Mouse (Mus musculus) intestine, embryonic 14.5 days (tissue): Measurements from ENCODE around the gene St6galnac6. TPM values are rescaled to one million over a fixed set of nuclear protein-coding genes. Genes with fewer than 3 reads are reported as not detected.

Experiments used
- ATAC-seq: fragments of 200-750 bp; cut with Nextera tagmentation; replicated peaks from 2 replicates; pipeline ENCODE4 v1.8.0; 2017; ENCODE audit warnings: low read depth, moderate number of reproducible peaks, moderate TSS enrichment, moderate library complexity; ENCODE audit not compliant: low FRiP score, low TSS enrichment
- DNase-seq: peaks from one replicate; pipeline ENCODE4 v3.0.0-alpha.2; 2018; ENCODE audit warnings: low spot score
- H3K27ac ChIP-seq: fragments of 300-500 bp; sonication (generic); 2 replicates; pipeline ENCODE4 v1.5.1; 2014; ENCODE audit warnings: low read depth, mild to moderate bottlenecking, control low read depth
- H3K27me3 ChIP-seq: fragments of 300-500 bp; sonication (generic); replicated peaks from 2 replicates; pipeline ENCODE4 v1.6.1; 2014; ENCODE audit warnings: low read length, control low read depth; ENCODE audit not compliant: control insufficient read depth, insufficient read depth
- H3K36me3 ChIP-seq: fragments of 300-500 bp; sonication (generic); 2 replicates; pipeline ENCODE4 v1.6.1; 2014; ENCODE audit warnings: low read length, control low read depth; ENCODE audit not compliant: control insufficient read depth, insufficient read depth
- H3K4me1 ChIP-seq: fragments of 300-500 bp; sonication (generic); replicated peaks from 2 replicates; pipeline ENCODE4 v1.6.1; 2014; ENCODE audit warnings: low read length, control low read depth, mixed read lengths; ENCODE audit not compliant: control insufficient read depth, insufficient read depth
- H3K4me2 ChIP-seq: fragments of 300-500 bp; sonication (generic); 2 replicates; pipeline ENCODE4 v1.6.1; 2014; ENCODE audit warnings: low read length
- H3K4me3 ChIP-seq: fragments of 300-500 bp; sonication (generic); 2 replicates; pipeline ENCODE4 v1.5.1; 2014; ENCODE audit warnings: low read depth, low read length, control low read depth, mixed read lengths
- H3K9ac ChIP-seq: fragments of 300-500 bp; sonication (generic); 2 replicates; pipeline ENCODE4 v1.6.1; 2014; ENCODE audit warnings: mild to moderate bottlenecking, low read length
- H3K9me3 ChIP-seq: fragments of 300-500 bp; sonication (generic); 2 replicates; pipeline ENCODE4 v1.6.1; 2016; ENCODE audit warnings: low read length, control low read depth; ENCODE audit not compliant: control insufficient read depth
- WGBS: fragments of 180-500 bp; shearing (Covaris S2); extraction: QIAGEN DNeasy Blood & Tissue Kit; methylation state at CpG from one replicate; pipeline ENCODE4 v1.1.7; 2014; 5-methylcytosine and 5-hydroxymethylcytosine counted together
- polyA plus RNA-seq: library from polyadenylated mRNA; unstranded; fragments of >200 nt; fragmentation: Nextera tagmentation; extraction: Ambion mirVana; gene quantifications from 2 replicates; pipeline ENCODE4 v1.2.1, GENCODE M21; 2014

Gene St6galnac6
- polyA plus RNA-seq, 1 experiment from 2014 or later = 5.7 TPM

DNA sequence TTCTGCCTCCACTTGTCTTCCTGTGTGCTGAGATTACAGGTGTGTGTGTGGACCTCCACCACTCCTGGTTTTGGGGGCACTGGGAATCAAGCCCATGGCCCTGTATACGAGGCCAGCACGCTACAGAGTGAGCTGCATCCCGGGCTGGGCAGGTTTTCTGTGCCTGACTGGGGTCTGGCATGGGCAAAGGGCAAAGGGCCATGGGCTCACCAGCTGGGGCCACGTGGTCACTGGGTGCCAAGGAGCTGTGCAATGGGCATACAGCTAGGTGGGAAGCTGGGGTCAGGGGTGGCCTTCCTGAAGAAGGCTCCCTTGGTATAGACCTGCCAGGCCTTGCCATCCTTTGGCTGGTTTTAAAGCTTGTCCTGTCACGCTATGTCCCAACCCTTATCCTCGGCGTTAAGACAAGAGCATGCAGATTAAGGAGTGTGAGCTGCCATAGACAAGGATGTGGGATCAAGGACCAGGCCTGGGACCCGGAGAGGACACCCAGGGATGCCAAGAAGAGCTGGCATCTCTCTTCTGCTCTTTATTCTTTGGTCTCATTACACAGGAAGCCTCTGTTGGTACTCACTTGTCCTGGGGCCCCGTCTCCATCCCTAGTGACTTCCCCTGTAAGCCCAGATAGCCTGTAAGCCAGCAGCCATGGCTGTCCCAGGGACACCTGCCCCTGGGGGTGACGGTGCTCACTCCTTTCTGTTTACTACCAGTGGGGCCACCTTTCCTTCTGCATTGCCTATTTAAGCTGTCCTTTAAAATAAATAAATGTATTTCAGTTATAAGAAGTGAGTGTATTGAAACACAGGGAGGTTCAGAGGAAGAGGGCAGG lies 35.0 kb downstream of the St6galnac6 start:
- Histone ChIP-seq H3K4me2 (no peak overlapping the region), H3K27me3 (no peaks in the 10 kb centered on the region)
- 82% methylated on average over 10 of the region's 10 CpGs for WGBS

DNA sequence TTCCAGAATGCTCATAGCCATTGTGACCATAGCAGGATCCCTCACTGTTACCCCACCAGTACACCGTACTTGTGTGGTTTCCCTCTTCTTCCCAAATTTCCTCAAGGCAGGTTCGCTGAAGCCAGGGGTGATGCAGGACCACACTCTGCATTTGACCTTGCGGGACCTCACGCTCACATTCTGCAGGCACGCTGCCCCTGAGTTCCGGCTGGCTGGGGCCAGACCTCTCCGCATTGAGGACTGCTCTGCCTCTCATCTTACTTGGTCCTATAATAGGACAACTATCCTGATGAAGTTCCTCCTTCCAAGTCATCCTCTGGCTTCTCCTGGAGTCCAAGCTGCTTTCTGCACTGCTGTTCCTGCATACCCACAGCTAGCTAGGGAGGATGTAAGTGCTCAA lies 37.1 kb downstream of the St6galnac6 start:
- peaks cover 11% of the 10 kb centered on the region for H3K4me1 ChIP-seq

More for the DNA sequence above, 35.0 kb downstream of the St6galnac6 start:
- Histone ChIP-seq H3K27ac (no peak overlapping the region), H3K4me3 (no peak overlapping the region), H3K4me1 (peaks cover 9% of the 10 kb centered on the region), H3K9me3 (no peaks in the 10 kb centered on the region), H3K36me3 (no peaks in the 10 kb centered on the region), H3K9ac (no peak overlapping the region)
- ATAC-seq (no peak), DNase-seq (no peak)

DNA sequence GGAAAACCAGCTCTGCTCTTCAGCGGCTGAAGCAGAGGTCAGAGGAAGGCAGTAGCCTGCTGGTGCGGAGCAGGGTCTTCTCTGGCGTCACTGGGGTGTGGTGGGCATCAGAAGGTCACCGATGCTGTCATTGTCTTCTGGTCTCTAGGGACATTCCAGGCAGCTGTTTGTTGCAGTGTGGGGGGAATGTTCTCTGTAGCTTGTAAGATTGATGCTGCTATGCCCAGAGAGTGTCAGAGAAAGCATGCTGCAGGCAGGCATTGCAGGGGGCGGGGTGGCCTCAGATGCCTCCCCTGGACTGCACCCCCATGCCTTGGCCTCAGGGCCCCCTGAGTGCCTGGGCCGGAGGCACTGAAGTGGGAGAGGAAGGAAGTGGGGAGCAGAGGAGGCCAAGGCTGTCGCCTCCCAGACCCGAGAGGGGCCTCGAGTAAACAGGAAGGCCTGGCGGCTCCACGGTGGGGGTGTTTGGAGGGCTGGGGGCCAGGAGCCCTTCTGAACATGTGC lies 38.3 kb downstream of the St6galnac6 start:
- H3K4me1 ChIP-seq = peaks cover 11% of the 10 kb centered on the region
- no peaks in the 10 kb centered on the region for H3K9me3 ChIP-seq
- H3K27me3 ChIP-seq = no peaks in the 10 kb centered on the region
- DNase-seq = no peak
- no peak overlapping the region for H3K4me3 ChIP-seq
- WGBS = 17% methylated on average over 11 of the region's 11 CpGs
- H3K27ac ChIP-seq = peak overlapping the region; percentile 69
- H3K9ac ChIP-seq = no peak overlapping the region
- H3K36me3 ChIP-seq = no peaks in the 10 kb centered on the region
- ATAC-seq = peak; percentile 57
- 0 out of 2 replicates have a peak overlapping the region, but pooled peaks have one; percentile 11 for H3K4me2 ChIP-seq

More for the DNA sequence above, 37.1 kb downstream of the St6galnac6 start:
- H3K36me3 ChIP-seq = no peaks in the 10 kb centered on the region
- DNase-seq = no peak
- H3K4me3 ChIP-seq = no peak overlapping the region
- H3K9ac ChIP-seq = no peak overlapping the region
- H3K9me3 ChIP-seq = no peaks in the 10 kb centered on the region
- no peaks in the 10 kb centered on the region for H3K27me3 ChIP-seq
- 80% methylated on average over 7 of the region's 7 CpGs for WGBS
- H3K4me2 ChIP-seq = no peak overlapping the region
- no peak for ATAC-seq
- no peak overlapping the region for H3K27ac ChIP-seq

DNA sequence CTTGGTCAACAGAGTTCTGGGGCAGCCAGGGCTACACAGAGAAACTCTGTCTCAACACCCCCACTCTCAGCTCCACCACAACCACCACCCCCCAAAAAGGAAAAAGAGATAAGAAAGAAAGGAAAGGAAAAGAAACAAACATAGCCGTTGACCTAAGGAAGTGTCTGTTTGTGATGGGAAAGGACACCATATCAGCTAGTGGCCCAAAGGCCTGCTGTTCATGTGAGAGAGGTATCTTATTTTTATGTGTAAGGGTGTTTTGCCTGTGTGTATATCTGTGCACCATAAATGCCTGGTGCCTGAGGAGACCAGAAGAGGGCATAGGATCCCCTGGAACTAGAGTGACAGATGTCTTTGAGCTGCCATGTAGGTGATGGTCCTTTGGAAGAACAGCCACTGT lies 40.1 kb downstream of the St6galnac6 start:
- Histone ChIP-seq H3K4me2 (no peak overlapping the region), H3K4me3 (no peak overlapping the region), H3K27ac (no peak overlapping the region), H3K36me3 (no peaks in the 10 kb centered on the region), H3K4me1 (peaks cover 11% of the 10 kb centered on the region), H3K9ac (no peak overlapping the region), H3K9me3 (no peaks in the 10 kb centered on the region), H3K27me3 (no peaks in the 10 kb centered on the region)
- no peak for DNase-seq
- no peak for ATAC-seq
- 70% methylated on average over 1 of the region's 1 CpGs for WGBS

DNA sequence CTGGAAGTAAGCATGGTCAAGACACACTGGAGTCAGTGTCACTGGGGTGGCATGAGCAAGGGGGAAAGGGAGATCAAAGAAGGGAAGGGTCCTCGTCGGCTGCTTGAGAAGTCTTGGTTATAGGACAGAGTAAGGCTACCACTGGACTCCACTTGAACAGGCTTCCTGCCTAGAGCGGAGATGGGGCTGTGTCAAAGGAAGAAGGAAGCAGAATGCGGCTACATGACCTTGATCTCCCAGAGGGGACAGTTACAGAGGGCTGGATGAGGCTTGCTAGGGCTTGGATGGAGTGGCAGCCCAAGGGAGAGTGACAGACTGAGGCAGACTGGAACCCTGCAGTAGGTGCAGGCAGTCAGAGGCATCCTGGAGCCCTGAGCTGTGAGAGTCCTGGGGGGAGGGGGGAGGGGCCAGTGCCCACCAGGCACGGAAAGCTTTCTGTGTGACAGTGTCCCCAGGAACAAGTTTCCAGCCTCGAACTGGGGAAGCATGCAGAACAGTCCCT lies 41.1 kb downstream of the St6galnac6 start:
- Histone ChIP-seq H3K9ac (no peak overlapping the region), H3K4me2 (no peak overlapping the region), H3K27me3 (no peaks in the 10 kb centered on the region), H3K4me1 (peaks cover 13% of the 10 kb centered on the region), H3K36me3 (no peaks in the 10 kb centered on the region), H3K9me3 (no peaks in the 10 kb centered on the region), H3K4me3 (no peak overlapping the region), H3K27ac (no peak overlapping the region)
- DNase-seq (no peak), ATAC-seq (no peak)
- 65% methylated on average over 6 of the region's 6 CpGs for WGBS

DNA sequence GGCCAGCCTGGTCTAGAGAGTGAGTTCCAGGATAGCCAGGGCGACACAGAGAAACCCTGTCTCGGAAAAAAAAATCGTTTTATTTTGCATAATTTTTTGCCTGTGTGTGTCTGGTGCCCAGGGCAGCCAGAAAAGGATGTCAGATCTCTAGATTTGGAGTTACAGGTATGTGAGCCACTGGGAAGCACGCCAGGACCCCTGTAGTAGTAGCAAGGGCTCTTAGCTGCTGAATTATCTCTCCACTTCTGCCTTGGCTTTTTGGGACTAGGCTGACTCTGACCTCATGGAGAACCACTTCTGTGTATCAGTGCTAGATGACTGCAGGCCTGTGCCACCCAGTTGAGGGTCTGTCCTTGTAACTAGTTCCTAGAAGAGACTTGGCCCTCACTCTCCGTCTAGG lies 42.3 kb downstream of the St6galnac6 start:
- H3K4me2 ChIP-seq = no peak overlapping the region
- no peaks in the 10 kb centered on the region for H3K9me3 ChIP-seq
- 87% methylated on average over 5 of the region's 5 CpGs for WGBS
- H3K27ac ChIP-seq = no peak overlapping the region
- no peak for ATAC-seq
- H3K4me3 ChIP-seq = no peak overlapping the region
- no peak overlapping the region for H3K9ac ChIP-seq
- no peaks in the 10 kb centered on the region for H3K36me3 ChIP-seq
- H3K4me1 ChIP-seq = peaks cover 22% of the 10 kb centered on the region
- no peak for DNase-seq
- H3K27me3 ChIP-seq = no peaks in the 10 kb centered on the region

DNA sequence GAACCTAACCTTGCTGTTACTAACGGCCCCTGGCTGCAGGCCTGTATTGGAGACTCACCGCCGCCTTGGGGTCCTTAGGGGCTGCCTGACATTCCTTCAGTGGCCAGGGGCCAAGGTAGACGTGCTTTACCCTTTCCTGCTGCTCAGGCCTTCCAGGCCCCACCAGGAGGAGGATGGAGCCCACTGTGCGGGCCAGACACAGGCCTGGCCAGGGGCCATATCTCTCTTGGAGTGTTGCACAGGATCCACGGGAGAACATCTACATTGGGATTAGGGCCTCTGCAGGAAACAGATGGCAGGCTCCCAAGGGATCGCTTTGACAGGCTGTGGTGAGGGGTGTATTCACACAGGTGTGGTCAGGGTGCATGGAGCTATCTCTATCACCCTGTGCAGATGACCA lies 43.3 kb downstream of the St6galnac6 start:
- Histone ChIP-seq H3K9me3 (no peaks in the 10 kb centered on the region), H3K4me3 (no peak overlapping the region), H3K9ac (no peak overlapping the region), H3K4me1 (peaks cover 19% of the 10 kb centered on the region), H3K4me2 (no peak overlapping the region), H3K36me3 (no peaks in the 10 kb centered on the region), H3K27ac (no peak overlapping the region), H3K27me3 (no peaks in the 10 kb centered on the region)
- no peak for ATAC-seq
- WGBS = 64% methylated on average over 7 of the region's 7 CpGs
- DNase-seq = no peak

DNA sequence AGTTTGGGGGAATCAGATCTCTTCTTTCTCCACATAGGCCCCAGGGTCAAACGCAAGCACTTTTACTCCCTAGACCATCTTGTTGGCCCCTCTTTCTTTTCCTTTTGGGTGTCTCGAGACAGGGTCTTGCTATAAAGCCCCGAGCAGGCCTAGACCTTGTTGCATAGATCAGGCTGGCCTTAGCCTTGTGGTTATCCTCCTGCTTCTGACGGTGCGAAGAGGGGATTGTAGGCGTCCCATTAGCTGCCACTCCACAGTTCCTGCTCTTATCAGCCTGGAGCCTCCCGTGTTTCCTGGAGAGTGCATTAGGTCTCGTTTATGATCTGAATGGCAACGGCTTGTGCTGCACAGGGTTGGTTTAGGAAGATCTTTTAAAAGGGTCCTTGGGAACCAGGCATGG lies 44.6 kb downstream of the St6galnac6 start:
- Histone ChIP-seq H3K9me3 (no peaks in the 10 kb centered on the region), H3K4me3 (no peak overlapping the region), H3K27me3 (no peaks in the 10 kb centered on the region), H3K9ac (no peak overlapping the region), H3K4me2 (no peak overlapping the region), H3K27ac (no peak overlapping the region), H3K4me1 (peaks cover 14% of the 10 kb centered on the region), H3K36me3 (no peaks in the 10 kb centered on the region)
- no peak for DNase-seq
- ATAC-seq = no peak
- WGBS = 65% methylated on average over 9 of the region's 9 CpGs
